Mouse (Mus musculus): ENCODE measurements around the gene Pold2.
A peak's percentile ranks its signal among the peaks of the same experiment; 100 is the strongest.

Pold2 gene

GRCm38 (mm10) chr11:5859883-5860550, 18.1 kb downstream of the Pold2 start:
- no peak for DNase-seq (ENCODE audit: low read depth, low spot score)

DNA sequence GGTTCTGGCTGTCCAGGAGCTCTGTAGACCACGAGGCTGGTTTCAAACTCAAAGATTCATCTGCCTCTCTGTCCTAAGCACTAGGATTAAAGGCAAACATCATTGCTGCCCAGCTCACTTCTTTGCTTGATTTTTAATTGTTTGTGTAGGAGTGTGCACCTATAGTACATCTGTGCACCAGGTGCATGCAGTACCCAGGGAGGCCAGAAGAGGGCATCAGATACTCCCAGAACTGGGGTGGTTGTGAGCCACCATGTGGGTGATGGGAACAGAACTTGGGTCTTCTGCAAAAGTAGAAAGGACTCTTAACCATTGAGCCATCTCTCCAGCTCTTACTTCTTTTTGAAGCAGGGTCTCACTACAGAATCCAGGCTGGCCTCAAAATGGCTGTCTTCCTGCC, 19.4 kb downstream of the Pold2 start:
- no peak for DNase-seq (ENCODE audit: low read depth, low spot score)

- no peak for DNase-seq (ENCODE audit: low read depth, low spot score)
Measured at GRCm38 (mm10) chr11:5856479-5857130, 21.5 kb downstream of the Pold2 start.

- DNase-seq (ENCODE audit: low read depth, low spot score), result no peak
Measured at GRCm38 (mm10) chr11:5855902-5856301, 22.2 kb downstream of the Pold2 start.

- DNase-seq (ENCODE audit: low read depth, low spot score), result no peak
Measured at GRCm38 (mm10) chr11:5855481-5855880, 22.6 kb downstream of the Pold2 start.

GRCm38 (mm10) chr11:5852314-5852713, 25.8 kb downstream of the Pold2 start:
- DNase-seq (ENCODE audit: low read depth, low spot score), result no peak

DNA sequence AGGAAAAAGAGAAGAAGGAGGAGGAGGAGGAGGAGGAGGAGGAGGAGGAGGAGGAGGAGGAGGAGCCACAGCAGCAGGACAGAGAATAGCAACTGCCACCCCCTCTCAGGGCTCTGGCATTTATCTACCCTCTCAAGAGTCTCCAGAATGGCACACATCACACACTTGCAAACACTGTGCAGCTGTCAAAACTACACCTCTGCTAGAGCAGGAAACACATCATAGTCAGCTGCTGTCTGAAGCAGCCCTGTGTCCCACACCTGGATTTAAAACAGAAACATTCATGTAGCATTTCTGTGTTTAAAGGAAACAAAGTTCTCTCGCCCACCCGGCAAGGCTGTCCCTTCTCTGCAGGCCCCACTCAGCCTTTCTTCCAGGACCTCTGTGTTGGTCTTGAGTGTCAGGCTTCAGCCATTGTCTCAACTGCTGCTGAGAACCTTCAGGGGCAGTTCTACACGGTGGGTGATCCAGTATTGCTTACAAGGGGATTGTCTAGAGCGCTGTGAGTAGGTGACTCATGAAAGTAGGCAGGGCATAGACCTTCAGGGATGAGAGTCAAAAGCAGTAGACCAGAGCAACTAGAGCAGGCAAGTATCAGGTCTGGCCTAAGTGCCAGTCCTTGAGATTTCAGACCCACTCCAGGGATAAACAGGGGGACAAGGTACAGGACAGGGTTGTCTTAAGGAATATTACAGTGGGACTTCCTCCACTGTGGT, 26.9 kb downstream of the Pold2 start:
- DNase-seq (ENCODE audit: low read depth, low spot score), result no peak

GRCm38 (mm10) chr11:5850452-5850851, 27.6 kb downstream of the Pold2 start:
- no peak for DNase-seq (ENCODE audit: low read depth, low spot score)

GRCm38 (mm10) chr11:5849316-5849715, 28.8 kb downstream of the Pold2 start:
- no peak for DNase-seq (ENCODE audit: low read depth, low spot score)

DNA sequence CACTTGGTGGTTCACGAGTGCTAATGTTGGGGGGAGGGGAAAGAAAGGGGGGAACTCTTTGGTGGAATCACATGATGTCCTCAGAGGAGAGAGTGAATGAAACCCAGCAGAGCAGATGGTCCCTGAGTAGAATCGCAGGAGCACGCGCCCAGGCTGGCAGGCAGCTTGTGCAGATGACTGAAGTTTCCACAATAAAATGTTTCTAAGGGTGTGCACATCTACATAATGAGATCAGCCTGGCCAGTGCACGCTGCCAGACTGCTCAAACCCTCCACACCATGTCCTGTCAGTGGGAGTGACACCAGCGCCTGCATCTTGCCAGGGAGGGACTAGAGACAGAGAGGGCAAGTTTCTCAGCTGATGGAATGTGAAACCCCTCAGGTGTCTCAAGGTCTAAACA, 29.4 kb downstream of the Pold2 start:
- no peak for DNase-seq (ENCODE audit: low read depth, low spot score)

DNA sequence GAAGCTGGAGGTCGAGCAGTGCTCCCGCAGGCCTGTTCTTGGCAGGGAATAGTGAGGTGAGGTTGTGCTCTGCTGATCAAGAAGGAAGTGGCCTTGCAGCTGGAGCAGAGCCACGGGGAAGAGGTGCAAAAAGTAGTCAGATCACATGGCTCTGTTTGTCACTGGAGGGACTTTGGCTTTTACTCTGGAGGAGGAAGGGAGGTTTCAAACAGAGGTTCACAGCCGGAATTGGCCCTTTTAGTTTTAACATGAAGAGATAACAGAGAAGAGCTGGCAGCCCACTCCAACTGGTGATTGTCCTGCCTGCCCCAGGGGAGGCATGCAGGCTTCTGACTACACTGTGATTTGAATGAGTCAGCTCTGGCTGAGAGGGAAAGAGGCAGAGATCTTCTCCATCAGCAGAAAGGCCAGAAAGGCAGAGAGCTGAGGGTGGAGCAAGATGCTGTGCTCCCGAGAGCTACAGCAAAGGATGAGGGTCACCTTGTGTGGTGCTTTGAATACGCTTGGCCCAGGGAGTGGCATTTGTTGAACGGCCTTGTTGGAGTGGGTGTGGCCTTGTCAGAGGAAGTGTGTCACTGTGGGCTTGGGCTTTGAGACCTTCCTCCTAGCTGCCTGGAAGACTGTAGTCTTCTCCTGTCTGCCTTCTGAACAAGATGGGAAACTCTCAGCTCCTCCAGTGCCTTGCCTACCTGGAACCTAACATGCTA, 31.3 kb downstream of the Pold2 start:
- DNase-seq (ENCODE audit: low read depth, low spot score), result no peak

- no peak for DNase-seq (ENCODE audit: low read depth, low spot score)
Measured at GRCm38 (mm10) chr11:5843131-5843530, 35.0 kb downstream of the Pold2 start.

- DNase-seq (ENCODE audit: low read depth, low spot score), result no peak
Measured at GRCm38 (mm10) chr11:5841751-5842150, 36.3 kb downstream of the Pold2 start.

DNA sequence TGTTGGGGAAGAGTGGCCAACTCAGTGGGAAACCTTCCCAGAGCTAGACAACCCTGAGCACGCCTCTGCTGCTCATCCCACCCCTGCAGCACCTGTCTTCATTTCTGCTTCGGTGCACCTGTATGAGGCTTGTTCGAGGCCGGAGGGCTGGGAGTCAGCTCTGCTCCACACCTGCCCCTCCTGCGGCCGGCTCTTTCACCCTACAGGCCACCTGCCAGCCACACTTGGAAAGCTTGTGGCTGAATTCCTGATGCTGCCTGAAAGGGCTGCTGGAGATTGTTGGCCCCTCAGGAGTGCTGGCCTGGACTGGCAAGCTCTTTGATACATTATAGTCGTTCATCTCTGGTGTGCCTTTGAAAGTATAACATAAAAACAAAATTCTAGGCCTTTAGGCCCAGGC, 37.7 kb downstream of the Pold2 start:
- DNase-seq (ENCODE audit: low read depth, low spot score), result no peak

GRCm38 (mm10) chr11:5837251-5838246, 40.5 kb downstream of the Pold2 start, which contains the start of gene Polm:
TSS of gene Polm (minus strand) at chr11:5838016.
- peak; percentile 87 for DNase-seq (ENCODE audit: low read depth, low spot score)

GRCm38 (mm10) chr11:5836126-5836525, 42.0 kb downstream of the Pold2 start:
- no peak for DNase-seq (ENCODE audit: low read depth, low spot score)

- no peak for DNase-seq (ENCODE audit: low read depth, low spot score)
Measured at GRCm38 (mm10) chr11:5835057-5835456, 43.0 kb downstream of the Pold2 start.

DNA sequence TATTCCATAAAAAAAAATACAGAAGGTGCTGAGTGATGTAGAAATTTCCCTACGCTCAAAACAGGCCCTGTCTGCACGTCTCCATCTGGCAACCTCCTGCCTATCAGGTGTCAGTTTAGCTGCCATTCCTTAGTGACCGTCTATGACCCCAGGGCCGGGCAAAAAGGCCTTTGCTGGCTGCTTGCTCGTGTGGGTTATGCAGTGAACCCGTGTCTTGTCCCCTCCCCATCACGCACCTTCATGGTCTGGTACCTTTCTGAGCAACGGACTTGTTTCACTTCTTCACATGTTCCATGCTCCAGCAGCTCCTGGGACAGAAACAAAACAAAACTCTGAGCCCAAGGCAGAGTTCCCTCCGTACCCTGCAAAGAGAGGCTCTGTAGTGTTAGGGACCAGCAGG, 43.6 kb downstream of the Pold2 start:
- no peak for DNase-seq (ENCODE audit: low read depth, low spot score)

DNA sequence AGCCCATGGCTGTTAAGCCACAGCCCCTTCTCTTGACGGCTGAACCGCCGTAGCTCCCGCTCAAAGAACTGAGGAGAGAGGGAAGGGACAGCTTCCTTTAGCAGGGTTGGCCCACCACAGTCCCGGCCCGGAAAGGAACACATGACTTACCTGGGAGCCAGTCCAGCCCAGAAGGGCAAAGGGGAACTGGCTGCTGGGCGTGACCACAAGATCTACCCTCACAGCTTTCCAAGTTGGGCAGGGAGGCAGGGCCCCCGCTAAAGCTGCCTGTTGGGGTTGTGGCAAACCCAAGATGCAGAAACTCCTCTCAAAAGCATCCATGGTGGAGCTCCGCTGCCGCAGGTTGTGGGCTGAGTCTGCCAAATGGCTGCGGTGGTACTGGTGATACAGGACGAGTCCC, 48.8 kb downstream of the Pold2 start:
- DNase-seq (ENCODE audit: low read depth, low spot score), result no peak

DNA sequence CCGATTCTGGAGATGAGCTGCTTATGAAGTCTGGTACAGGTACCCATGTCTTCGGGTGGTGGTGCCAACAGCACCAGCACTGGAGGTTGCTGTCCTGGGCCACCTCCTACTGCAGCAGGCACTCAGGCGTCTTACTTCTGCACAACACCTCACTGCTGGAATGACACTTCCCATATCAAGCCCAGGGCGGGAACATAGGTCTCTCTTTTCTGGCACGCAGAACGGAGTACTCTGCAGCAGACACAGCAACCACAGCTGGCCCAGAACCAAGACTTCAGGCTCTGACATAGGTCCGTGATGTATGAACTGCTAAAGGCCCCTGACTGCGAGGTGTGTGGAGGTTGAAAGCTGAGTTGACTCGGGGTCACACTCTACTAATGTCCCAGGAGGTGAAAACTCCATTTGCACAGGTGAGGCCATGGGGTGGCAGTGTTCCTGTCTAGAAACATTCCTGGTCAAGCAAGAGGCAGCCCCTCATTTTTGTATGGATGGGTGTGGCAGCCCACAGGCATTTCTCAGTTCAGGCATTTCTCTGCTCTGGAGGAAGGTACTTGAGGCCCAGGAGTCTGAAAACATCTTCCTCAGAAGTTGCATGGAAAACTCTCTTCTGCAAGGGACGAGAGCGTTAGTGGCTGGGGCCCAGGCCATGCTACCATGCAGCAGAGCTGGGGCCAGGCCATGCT, 49.4 kb downstream of the Pold2 start:
- DNase-seq (ENCODE audit: low read depth, low spot score), result no peak

Measured in retina, postnatal 7 days (tissue).